Mouse (Mus musculus) liver, adult 2 months (tissue): Measurements from ENCODE around the gene Vmn1r31. TPM values are rescaled to one million over a fixed set of nuclear protein-coding genes. Genes with fewer than 3 reads are reported as not detected.

ENCODE experiments used
- DNase-seq: peaks from one replicate; pipeline ENCODE4 v3.0.0-alpha.2; 2011; ENCODE audit warnings: low read depth, low spot score; ENCODE audit errors: extremely low read depth
- H3K27ac ChIP-seq: fragments of 200-500 bp; replicated peaks from 2 replicates; pipeline ENCODE4 v1.5.1; 2012; ENCODE audit warnings: low read depth, mild to moderate bottlenecking, control low read depth, inconsistent platforms, low read length; ENCODE audit not compliant: insufficient read depth
- H3K27me3 ChIP-seq: fragments of 200-500 bp; 2 replicates; pipeline ENCODE4 v1.6.1; 2012; ENCODE audit warnings: mild to moderate bottlenecking, moderate library complexity, low read length, inconsistent platforms; ENCODE audit not compliant: control insufficient read depth, insufficient read depth
- H3K36me3 ChIP-seq: fragments of 200-500 bp; 2 replicates; pipeline ENCODE4 v1.6.1; 2012; ENCODE audit warnings: low read length, inconsistent platforms; ENCODE audit not compliant: control insufficient read depth, insufficient read depth
- H3K4me1 ChIP-seq: fragments of 200-500 bp; 2 replicates; pipeline ENCODE4 v1.6.1; 2011; ENCODE audit warnings: low read length; ENCODE audit not compliant: control insufficient read depth, insufficient read depth
- H3K4me3 ChIP-seq: fragments of 200-500 bp; 2 replicates; pipeline ENCODE4 v1.5.1; 2011; ENCODE audit warnings: low read depth, mild to moderate bottlenecking, control low read depth, low read length, moderate library complexity; ENCODE audit not compliant: insufficient read depth
- H3K79me2 ChIP-seq: fragments of 200-500 bp; 2 replicates; pipeline ENCODE4 v1.6.1; 2012; ENCODE audit warnings: inconsistent platforms, mild to moderate bottlenecking, low read length, moderate library complexity; ENCODE audit not compliant: control insufficient read depth, insufficient read depth
- H3K9ac ChIP-seq: fragments of 200-500 bp; 2 replicates; pipeline ENCODE4 v1.6.1; 2012; ENCODE audit warnings: low read depth, mild to moderate bottlenecking, control low read depth, inconsistent platforms, low read length
- CTCF ChIP-seq: fragments of 200-500 bp; IDR thresholded peaks from 2 replicates; pipeline ENCODE4 v1.5.1; 2011; ENCODE audit warnings: low read depth, low read length, control low read depth
- POLR2A ChIP-seq: fragments of 200-500 bp; IDR thresholded peaks from 2 replicates; pipeline ENCODE4 v1.6.1; 2011; ENCODE audit warnings: low read length, control low read depth; ENCODE audit not compliant: insufficient read depth; ENCODE audit errors: extremely low read depth
- WGBS: fragments of 180-500 bp; shearing (Covaris S2); methylation state at CpG from one replicate; pipeline ENCODE4 v1.1.7; 2018; 5-methylcytosine and 5-hydroxymethylcytosine counted together
- polyA plus RNA-seq: library from polyadenylated mRNA; depleted of rRNA; stranded (reverse); fragments of >200 nt; gene quantifications from 2 replicates; pipeline ENCODE4 v1.2.3, GENCODE M21; 2012; rRNA removed
- total RNA-seq: library from RNA; depleted of rRNA; stranded (reverse); fragments of >200 nt; gene quantifications from 2 replicates; pipeline ENCODE4 v1.2.3, GENCODE M21; 2014; rRNA removed

Vmn1r31 gene
- total RNA-seq, result not detected in 2 replicates
- not detected in 2 replicates for polyA plus RNA-seq

- Histone ChIP-seq H3K79me2 (no peaks in the 10 kb centered on the region), H3K4me3 (no peak within 1 kb of the TSS), H3K27ac (no peak within 1 kb of the TSS), H3K9ac (no peak within 1 kb of the TSS), H3K4me1 (no peaks in the 10 kb centered on the region), H3K27me3 (no peaks in the 10 kb centered on the region), H3K36me3 (no peaks in the 10 kb centered on the region)
- DNase-seq, result no peak
- WGBS, result 87% methylated on average over 1 of the region's 1 CpGs
- TF ChIP-seq CTCF (no peak), POLR2A (no peak)
Observed at GRCm38 (mm10) chr6:58475230-58475629, at the start of gene Vmn1r31. Gene Vmn1r31 (minus strand): TSS chr6:58475330.

- no peaks in the 10 kb centered on the region for H3K36me3 ChIP-seq
- H3K4me1 ChIP-seq, result no peaks in the 10 kb centered on the region
- TF ChIP-seq POLR2A (no peak), CTCF (no peak)
- no peaks in the 10 kb centered on the region for H3K27me3 ChIP-seq
- no peaks in the 10 kb centered on the region for H3K79me2 ChIP-seq
- H3K9ac ChIP-seq, result no peak within 1 kb of the TSS
- DNase-seq, result no peak
- no peak within 1 kb of the TSS for H3K4me3 ChIP-seq
- H3K27ac ChIP-seq, result no peak within 1 kb of the TSS
Observed at GRCm38 (mm10) chr6:58443285-58443684, 31.8 kb downstream of the Vmn1r31 start, which contains the start of gene Vmn1r30. Gene Vmn1r30 (minus strand): TSS chr6:58443385.

Other genes starting within 250 kb of the Vmn1r31 start
- not detected in 2 replicates for gene Vmn1r28, start 213.3 kb downstream of the Vmn1r31 start, total RNA-seq
- gene Vmn1r28, start 213.3 kb downstream of the Vmn1r31 start, polyA plus RNA-seq, result not detected in 2 replicates
- gene Vmn1r29, start 173.8 kb downstream of the Vmn1r31 start, total RNA-seq, result not detected in 2 replicates
- gene Vmn1r29, start 173.8 kb downstream of the Vmn1r31 start, polyA plus RNA-seq, result not detected in 2 replicates
- not detected in 2 replicates for gene Vmn1r30, start 31.9 kb downstream of the Vmn1r31 start, total RNA-seq
- not detected in 2 replicates for gene Vmn1r30, start 31.9 kb downstream of the Vmn1r31 start, polyA plus RNA-seq
- gene Abcg2, start 109.2 kb upstream of the Vmn1r31 start, total RNA-seq, result 42.9 and 74.3 TPM in 2 replicates
- 14.3 and 14.4 TPM in 2 replicates for gene Abcg2, start 109.2 kb upstream of the Vmn1r31 start, polyA plus RNA-seq